Mouse (Mus musculus) stomach, postnatal 0 days (tissue): ENCODE measurements at regions not wholly inside any gene's neighbourhood (a gene's known extent, or its start where the extent isn't known, plus 50 kb on each side); places are given as distances from the start of the nearest gene placed in this dataset.

ENCODE experiments used
- ATAC-seq: fragments of 200-750 bp; cut with Nextera tagmentation; 2 replicates; pipeline ENCODE4 v1.8.0; 2017; ENCODE audit not compliant: low FRiP score, low TSS enrichment
- DNase-seq: peaks from one replicate; pipeline ENCODE4 v3.0.0-alpha.2; 2016; ENCODE audit warnings: low spot score
- H3K27ac ChIP-seq: fragments of 300-500 bp; sonication (generic); replicated peaks from 2 replicates; pipeline ENCODE4 v1.5.1; 2014; ENCODE audit warnings: mild to moderate bottlenecking, control low read depth
- H3K27me3 ChIP-seq: fragments of 300-500 bp; sonication (generic); 2 replicates; pipeline ENCODE4 v1.6.1; 2014; ENCODE audit warnings: low read length; ENCODE audit not compliant: control insufficient read depth, insufficient read depth
- H3K36me3 ChIP-seq: fragments of 300-500 bp; sonication (generic); 2 replicates; pipeline ENCODE4 v1.6.1; 2014; ENCODE audit warnings: low read length, mixed read lengths; ENCODE audit not compliant: control insufficient read depth, insufficient read depth
- H3K4me1 ChIP-seq: fragments of 300-500 bp; sonication (generic); replicated peaks from 2 replicates; pipeline ENCODE4 v1.6.1; 2014; ENCODE audit warnings: antibody characterized with exemption; ENCODE audit not compliant: control insufficient read depth, insufficient read depth
- H3K4me2 ChIP-seq: fragments of 300-500 bp; sonication (generic); replicated peaks from 2 replicates; pipeline ENCODE4 v1.6.1; 2014; ENCODE audit warnings: low read depth, mild to moderate bottlenecking, control low read depth, moderate library complexity
- H3K4me3 ChIP-seq: fragments of 300-500 bp; sonication (generic); 2 replicates; pipeline ENCODE4 v1.5.1; 2014; ENCODE audit warnings: low read depth, low read length, control low read depth
- H3K9ac ChIP-seq: fragments of 300-500 bp; sonication (generic); 2 replicates; pipeline ENCODE4 v1.6.1; 2014; ENCODE audit warnings: mild to moderate bottlenecking, low read length, control low read depth, mixed read lengths
- H3K9me3 ChIP-seq: fragments of 300-500 bp; sonication (generic); 2 replicates; pipeline ENCODE4 v1.6.1; 2016; ENCODE audit warnings: low read length; ENCODE audit not compliant: control insufficient read depth
- CTCF ChIP-seq: IDR thresholded peaks from 2 replicates; pipeline ENCODE4 v1.5.1; 2016; ENCODE audit warnings: antibody characterized with exemption, low read depth, mild to moderate bottlenecking, moderate library complexity
- EP300 ChIP-seq: optimal IDR thresholded peaks from 2 replicates; pipeline ENCODE3; 2016; ENCODE audit warnings: antibody characterized with exemption
- WGBS: fragments of 180-500 bp; shearing (Covaris S2); extraction: QIAGEN DNeasy Blood & Tissue Kit; methylation state at CpG from one replicate; pipeline ENCODE4 v1.1.7; 2014; 5-methylcytosine and 5-hydroxymethylcytosine counted together

DNA sequence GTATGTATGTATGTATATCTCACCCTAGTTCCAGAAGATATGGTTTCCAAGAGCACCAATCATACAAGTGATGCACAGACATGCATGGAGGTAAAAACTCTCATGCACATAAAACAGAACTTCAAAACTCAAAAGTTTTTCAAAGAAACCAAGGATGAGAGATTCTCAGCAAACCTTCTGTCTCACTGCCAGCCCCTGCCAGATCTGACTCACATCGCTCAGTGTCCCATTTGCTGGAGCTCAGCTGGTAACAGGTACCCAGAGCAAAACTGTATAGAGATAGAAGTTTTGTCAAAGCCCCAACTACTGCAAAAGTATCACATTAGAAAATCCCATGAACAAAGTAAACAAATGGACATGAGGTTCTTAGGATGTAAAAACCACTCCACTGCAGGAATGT lies 337.0 kb downstream of the 1190002N15Rik start:
- WGBS: 95% methylated on average over 1 of the region's 1 CpGs
- no peak overlapping the region for H3K27ac ChIP-seq
- H3K4me1 ChIP-seq: no peaks in the 10 kb centered on the region
- H3K4me2 ChIP-seq: no peak overlapping the region
- H3K27me3 ChIP-seq: no peaks in the 10 kb centered on the region
- ATAC-seq: no peak
- H3K4me3 ChIP-seq: no peak overlapping the region
- no peaks in the 10 kb centered on the region for H3K9me3 ChIP-seq
- no peak for DNase-seq
- H3K36me3 ChIP-seq: no peaks in the 10 kb centered on the region
- no peak overlapping the region for H3K9ac ChIP-seq
- TF ChIP-seq CTCF (no peak), EP300 (no peak)

GRCm38 (mm10) chr9:94199864-94200263 lies 338.0 kb downstream of the 1190002N15Rik start:
- WGBS: 78% methylated on average over 2 of the region's 2 CpGs
- no peak for TF ChIP-seq EP300
- TF ChIP-seq CTCF: no peak
- no peak for ATAC-seq
- no peak overlapping the region for H3K4me2 ChIP-seq
- no peaks in the 10 kb centered on the region for H3K9me3 ChIP-seq
- H3K4me3 ChIP-seq: no peak overlapping the region
- no peaks in the 10 kb centered on the region for H3K36me3 ChIP-seq
- DNase-seq: no peak
- H3K9ac ChIP-seq: no peak overlapping the region
- H3K27ac ChIP-seq: no peak overlapping the region
- H3K4me1 ChIP-seq: no peaks in the 10 kb centered on the region
- no peaks in the 10 kb centered on the region for H3K27me3 ChIP-seq

DNA sequence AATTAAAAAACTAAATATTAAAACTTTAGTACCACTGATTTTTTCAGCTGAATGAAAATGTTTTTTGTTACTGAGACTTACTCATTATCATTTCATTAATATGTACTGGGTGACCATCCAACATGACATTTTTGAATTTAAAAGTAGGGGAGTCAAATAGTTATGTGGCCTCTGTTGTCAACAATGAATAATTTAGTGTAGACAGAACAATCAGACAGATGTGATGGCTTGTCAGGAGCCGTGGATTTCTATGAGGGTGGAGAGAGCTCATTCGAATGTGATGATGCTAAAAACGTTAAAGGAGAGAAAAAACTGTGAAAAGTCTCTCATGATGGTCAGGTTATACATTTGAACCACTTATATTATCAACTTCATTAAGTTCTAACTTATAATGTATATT lies 346.8 kb downstream of the 1190002N15Rik start:
- Histone ChIP-seq H3K4me3 (no peak overlapping the region), H3K9me3 (no peaks in the 10 kb centered on the region), H3K27ac (no peak overlapping the region), H3K36me3 (no peaks in the 10 kb centered on the region), H3K27me3 (no peaks in the 10 kb centered on the region), H3K4me2 (no peak overlapping the region), H3K4me1 (no peaks in the 10 kb centered on the region), H3K9ac (no peak overlapping the region)
- WGBS: 64% methylated on average over 3 of the region's 3 CpGs
- TF ChIP-seq CTCF (no peak), EP300 (no peak)
- DNase-seq: no peak
- ATAC-seq: no peak

DNA sequence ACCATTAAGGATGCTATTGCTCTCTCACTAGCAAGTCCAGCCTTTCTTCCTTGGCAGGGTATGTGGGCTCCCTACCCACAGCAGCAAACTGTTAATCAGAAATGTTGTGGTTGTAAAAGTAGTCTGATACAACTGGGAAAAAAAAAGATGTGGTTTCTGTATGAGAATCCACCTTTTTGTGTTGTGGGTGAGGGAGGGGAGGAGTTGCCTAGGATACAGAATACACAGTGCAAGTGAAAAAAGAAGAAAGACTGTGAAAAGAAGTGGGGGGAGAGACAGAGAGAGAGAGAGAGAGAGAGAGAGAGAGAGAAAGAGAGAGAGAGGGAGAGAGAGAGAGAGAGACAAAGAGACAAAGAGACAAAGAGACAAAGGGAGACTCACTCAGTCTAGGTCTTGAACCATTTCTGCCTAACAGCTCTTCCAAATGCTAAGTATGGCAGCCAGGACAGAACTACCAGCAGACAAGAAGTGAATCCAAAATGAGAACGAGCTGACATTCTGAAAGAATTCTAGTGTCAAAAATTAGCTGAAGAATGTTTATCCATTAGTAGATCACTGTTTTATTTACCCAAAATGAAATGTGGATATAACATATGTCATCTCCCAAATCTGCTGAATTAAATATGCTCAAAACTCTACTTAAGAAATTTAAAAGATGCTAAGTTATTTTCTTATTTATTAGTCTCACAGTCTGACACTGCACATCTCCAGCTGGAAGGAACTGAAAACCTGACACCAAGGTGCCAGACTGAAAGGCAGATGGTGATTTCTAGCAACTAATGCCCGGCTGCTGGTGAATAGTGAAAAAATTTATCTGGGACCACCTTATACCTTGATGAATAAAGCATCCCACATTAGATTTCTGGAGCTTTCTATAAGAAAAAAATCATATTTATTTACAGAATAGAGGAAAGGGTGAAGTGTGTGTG lies 347.7 kb downstream of the 1190002N15Rik start:
- Histone ChIP-seq H3K27me3 (no peaks in the 10 kb centered on the region), H3K36me3 (no peaks in the 10 kb centered on the region), H3K4me2 (no peak overlapping the region), H3K4me1 (no peaks in the 10 kb centered on the region), H3K27ac (no peak overlapping the region), H3K4me3 (no peak overlapping the region), H3K9ac (no peak overlapping the region), H3K9me3 (no peaks in the 10 kb centered on the region)
- ATAC-seq (no peak), DNase-seq (no peak)
- no peak for TF ChIP-seq EP300
- WGBS: 47% methylated on average over 2 of the region's 2 CpGs

- Histone ChIP-seq H3K4me1 (no peaks in the 10 kb centered on the region), H3K9me3 (no peaks in the 10 kb centered on the region), H3K4me3 (no peak overlapping the region), H3K36me3 (no peaks in the 10 kb centered on the region), H3K4me2 (no peak overlapping the region), H3K27me3 (no peaks in the 10 kb centered on the region), H3K9ac (no peak overlapping the region), H3K27ac (no peak overlapping the region)
- no peak for ATAC-seq
- no peak for DNase-seq
- TF ChIP-seq CTCF (no peak), EP300 (no peak)
Observed at GRCm38 (mm10) chr9:94188124-94188523, 349.8 kb downstream of the 1190002N15Rik start.

DNA sequence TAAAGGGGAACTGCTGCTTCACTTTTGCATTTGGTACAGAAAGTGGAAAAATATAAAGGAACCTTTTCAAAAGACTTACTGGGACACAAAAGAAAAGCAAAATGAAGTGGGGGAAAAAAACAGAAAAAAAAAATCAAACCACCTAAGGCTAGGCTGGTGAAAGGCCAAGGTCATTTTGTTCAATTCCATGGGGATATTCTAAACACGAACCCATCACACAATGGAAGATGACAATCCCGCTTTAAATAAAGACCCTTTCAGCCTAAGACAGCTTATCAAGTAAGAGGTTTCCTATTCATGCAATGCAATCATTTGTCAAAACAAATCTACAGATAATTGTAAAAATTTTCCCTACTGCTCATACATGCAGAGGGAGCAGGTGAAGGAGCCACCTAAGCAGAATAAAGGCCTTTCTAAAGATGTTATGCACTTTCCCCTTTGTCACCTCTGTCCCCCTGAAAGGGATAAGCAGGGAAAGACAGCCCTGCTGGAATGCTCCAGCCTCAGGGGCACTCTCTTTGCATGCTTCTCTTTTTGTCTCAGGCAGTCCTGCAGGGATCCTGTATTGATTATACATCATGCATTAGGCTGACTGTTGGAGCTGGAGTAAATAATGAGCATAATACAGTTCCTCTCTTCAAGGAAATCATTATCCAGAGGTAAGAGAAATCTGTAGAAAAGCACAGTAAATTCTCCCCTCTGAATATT lies 367.8 kb downstream of the 1190002N15Rik start:
- H3K9me3 ChIP-seq: no peaks in the 10 kb centered on the region
- no peak overlapping the region for H3K27ac ChIP-seq
- ATAC-seq (no peak), DNase-seq (no peak)
- no peak overlapping the region for H3K4me2 ChIP-seq
- TF ChIP-seq CTCF (no peak), EP300 (no peak)
- H3K9ac ChIP-seq: no peak overlapping the region
- H3K36me3 ChIP-seq: no peaks in the 10 kb centered on the region
- H3K4me3 ChIP-seq: no peak overlapping the region
- WGBS: 69% methylated on average over 2 of the region's 2 CpGs
- H3K27me3 ChIP-seq: no peaks in the 10 kb centered on the region
- H3K4me1 ChIP-seq: no peaks in the 10 kb centered on the region
